Mouse (Mus musculus) retina, embryonic 14.5 days (tissue): ENCODE data around the gene 1700122O11Rik.

Experiments
- DNase-seq: peaks from one replicate; pipeline ENCODE4 v3.0.0-alpha.2; 2015; ENCODE audit warnings: low spot score

Gene 1700122O11Rik

DNA sequence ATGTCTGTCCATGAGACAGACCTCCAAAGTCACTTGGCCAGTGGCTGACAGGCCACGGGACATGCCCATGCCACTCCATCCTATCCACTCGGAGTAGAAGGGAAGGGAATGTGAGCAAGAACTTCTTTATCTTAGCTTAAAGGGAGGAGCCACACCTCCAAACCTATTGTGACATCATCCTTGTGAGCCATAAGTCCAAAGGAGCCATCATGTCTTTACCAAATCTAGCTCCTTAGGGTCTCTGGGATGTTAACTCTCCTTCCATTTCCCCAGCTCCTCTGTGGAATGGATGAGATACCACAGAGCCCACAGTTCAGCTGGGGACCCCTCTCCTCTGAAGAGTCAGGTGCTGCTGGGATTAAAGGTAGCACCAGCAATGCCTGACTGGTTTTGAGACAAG, at the start of gene 1700122O11Rik:
Gene 1700122O11Rik, minus strand, starts transcription at position 101 of the 400 bp plus-strand sequence.
- no peak for DNase-seq

DNA sequence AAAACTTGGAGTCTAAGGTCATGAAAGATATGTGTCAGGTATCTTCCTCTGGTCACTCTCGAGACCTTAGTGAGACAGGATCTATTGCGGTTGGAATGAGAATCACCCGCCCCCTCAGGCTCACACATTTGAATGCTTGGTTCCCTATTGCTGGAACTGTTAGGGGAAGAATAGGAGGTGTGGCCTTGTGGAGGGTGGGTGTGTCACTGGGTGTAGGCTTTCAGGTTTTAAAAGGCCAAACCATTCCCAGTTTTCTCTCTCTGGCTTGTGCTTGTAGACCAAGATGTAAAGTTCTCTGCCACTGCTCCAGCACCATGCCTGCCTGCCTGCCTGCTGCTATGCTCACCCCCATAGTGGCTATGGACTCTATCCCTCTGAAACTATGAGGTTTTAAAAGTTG, 42.5 kb upstream of the 1700122O11Rik start:
- no peak for DNase-seq

DNA sequence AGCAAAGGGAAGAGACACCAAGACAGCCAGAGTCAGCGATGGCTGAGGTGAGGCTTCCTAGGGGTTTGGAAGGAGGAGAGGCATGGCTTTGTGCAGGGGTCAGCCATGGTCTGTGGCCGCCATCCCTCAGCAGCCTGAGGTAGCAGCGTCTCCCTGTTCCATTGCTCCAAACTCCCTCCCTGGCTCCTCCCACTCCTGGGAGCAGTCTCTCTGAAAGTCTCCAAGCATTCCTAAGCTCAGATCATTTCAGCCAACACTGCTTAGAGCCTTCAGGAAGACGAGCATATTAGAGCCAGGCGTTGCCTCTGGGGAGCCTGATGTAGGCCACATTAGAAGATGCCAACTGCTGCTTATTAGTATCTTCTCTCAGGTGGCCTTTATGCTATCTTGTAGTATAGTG, 29.6 kb upstream of the 1700122O11Rik start:
- DNase-seq, result no peak

DNA sequence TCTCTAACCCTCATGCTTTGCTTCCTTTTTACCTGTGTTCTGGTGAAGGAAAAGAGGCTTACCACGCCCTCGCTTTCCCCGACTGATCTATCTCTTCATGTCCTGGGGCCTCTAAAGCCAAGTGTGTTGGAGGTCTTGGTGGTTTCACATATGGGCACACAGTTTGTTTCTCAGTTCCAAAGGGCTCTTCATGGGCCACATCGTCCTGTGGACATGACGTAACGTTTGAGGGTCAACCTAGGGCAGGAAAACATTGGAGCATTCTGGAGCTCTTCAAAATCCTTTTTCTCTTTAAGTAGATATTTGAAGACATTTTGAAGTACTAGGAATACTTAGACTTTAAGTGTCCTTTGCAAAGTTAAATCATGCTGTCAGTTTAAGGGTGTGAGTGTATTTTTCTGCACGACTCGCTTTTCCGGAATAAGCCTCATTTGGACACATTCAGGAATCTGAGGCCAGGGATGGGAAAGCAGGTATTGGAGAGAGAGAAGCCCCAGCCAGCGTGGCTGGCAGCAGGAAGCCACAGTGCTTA, 29.1 kb upstream of the 1700122O11Rik start:
- no peak for DNase-seq

DNA sequence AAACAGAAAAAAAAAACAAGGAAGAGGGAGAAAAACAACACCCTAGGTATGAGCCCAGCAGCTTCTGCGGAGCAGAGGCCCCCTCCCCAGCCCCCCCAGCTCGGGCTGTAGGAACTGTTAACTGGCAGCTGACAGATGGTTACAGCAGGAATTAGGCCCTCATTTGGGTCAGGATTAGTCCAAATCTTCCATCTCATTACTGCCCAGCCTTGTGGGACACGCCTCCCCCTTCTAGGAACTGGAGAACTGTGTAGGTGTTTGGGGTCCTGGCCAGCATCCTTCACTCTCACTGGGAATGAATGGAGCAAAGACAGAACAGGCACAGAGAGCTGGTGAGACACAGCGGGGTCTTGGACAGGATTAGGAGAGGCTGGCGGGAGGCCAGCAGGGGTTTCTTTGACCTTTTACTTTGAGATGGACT, 27.0 kb upstream of the 1700122O11Rik start:
- DNase-seq, result peak; percentile 47

DNA sequence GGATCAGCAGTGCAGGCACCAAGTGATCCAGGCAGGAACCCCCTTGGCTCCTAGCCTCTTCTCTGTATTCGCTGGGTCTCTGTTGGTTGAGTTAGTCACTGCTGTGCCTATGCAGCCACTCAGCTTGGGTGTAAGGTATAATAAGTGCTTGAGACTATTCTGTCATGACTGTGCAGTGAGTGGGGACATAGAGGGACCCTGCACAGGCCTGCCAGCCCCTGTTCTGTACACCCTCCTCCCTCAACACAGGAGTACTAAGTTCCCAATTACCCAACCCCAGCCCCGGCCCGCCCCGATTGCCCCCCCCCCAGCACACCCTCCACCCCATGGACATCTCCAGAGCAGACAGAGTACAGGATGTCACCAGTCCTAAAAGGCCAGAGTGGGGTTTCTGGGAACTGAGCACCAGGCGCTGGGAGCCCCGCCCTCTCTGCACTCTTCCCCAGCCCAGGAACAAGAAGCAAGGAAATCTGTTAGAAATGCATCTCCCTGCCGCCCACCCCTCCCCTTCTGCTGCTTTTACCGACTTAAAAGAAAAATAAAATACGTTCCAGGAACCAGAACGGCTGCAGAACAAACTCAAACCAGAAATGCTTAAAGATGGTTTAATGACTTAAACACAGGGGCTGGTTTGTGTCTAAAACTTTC, 26.2 kb upstream of the 1700122O11Rik start:
- no peak for DNase-seq

DNA sequence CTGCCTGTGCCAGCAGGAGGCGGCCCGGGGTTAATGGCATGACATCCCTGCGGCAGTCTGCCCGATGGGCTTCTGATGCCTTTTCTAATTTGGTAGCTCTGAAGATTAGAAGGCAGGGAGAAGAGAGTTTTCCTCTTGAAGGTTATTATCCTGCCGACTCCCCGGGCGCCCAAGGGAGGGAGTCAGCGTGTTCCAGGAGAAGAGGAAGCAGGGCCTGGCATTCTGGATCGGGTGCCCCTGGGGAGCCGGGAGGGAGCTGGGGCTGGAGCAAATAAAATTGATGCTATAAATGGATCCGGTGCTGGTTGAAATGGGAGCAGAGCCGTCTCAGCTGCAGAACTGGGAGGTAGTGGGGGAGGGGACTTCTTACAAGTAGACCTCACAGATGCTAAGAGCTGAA, 19.3 kb upstream of the 1700122O11Rik start:
- DNase-seq, result no peak

DNA sequence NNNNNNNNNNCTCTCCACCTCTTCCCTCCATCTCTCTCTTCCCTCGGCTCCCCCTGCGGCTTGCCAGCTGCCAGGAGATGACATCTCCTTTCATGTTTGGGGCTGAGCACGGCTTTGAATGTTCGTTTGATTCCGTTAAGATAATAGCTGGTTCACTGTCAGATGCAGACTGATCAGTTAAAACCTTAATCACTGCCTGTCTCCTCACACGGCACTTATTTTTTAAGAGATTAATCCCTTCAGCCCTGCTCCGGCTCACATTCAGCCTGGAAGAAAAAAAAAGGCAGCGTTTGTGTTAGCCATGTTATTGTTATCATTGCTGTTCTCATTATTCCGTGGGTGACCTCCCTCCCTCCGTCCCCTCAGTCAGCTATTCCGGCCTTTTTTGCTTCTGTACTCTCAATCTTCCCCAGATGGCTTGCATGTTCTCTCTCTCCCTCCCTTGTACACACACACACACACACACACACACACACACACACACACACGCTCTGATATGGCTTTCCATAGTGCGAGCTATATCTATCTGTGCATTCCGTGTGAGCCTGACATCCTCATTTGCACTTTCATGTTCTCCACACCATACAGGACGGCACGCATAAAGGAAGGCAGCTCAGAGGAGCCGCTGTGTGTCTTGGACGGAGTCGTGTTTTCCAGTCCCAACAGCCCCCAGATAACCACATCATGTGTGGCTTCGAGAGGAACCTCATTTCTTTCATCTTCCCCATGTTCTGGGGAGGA, 17.2 kb upstream of the 1700122O11Rik start:
- DNase-seq, result no peak

DNA sequence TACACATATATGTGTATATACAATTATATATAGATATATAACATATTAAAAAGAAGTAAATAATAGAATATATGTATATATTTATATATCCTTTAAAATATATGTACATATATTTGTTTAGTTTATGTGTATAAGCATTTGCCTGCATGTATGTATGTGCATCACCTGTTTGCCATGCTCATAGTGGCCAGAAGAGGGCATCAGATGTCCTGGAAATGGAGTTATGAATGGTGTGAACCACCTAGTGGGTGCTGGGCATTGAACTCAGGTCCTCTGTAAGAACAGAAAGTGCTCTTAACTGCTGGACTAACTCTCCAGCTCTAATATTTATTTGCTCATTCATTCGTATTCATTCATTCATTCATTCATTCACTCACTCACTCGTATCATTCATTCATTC, 15.6 kb upstream of the 1700122O11Rik start:
- DNase-seq, result no peak

DNA sequence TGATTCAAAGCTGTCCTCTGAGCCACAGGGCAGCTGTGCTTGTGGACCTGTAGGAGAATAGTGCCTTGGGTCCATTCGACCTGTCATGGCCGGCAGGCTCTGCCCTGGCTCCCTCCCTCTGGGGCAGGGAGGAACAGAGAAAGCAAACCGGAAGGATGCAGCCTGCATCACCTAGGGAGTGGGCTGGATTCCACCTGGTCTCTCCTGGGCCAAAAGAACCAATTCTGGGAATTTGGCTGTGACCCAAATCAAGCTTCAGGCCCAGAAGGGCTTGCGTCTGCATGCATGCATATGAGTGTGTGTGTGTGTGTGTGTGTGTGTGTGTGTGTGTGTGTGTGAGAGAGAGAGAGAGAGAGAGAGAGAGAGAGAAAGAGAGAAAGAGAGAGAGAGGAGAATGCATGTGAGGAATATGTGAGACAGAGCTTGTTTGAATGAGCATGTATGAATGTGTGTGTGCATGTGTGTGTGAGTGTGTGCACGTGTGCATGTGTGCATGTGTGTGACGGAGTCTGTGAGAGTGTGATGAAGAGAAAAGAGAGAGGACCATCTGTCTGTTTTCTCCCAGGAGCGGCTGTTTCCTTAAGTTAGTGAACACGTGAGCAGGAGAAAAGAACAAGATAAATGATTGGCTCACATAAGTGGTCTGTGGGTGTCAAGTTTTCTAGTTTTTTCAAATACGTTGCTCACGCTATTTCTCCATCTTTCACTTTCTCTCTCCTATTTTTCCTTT, 14.4 kb upstream of the 1700122O11Rik start:
- no peak for DNase-seq

DNA sequence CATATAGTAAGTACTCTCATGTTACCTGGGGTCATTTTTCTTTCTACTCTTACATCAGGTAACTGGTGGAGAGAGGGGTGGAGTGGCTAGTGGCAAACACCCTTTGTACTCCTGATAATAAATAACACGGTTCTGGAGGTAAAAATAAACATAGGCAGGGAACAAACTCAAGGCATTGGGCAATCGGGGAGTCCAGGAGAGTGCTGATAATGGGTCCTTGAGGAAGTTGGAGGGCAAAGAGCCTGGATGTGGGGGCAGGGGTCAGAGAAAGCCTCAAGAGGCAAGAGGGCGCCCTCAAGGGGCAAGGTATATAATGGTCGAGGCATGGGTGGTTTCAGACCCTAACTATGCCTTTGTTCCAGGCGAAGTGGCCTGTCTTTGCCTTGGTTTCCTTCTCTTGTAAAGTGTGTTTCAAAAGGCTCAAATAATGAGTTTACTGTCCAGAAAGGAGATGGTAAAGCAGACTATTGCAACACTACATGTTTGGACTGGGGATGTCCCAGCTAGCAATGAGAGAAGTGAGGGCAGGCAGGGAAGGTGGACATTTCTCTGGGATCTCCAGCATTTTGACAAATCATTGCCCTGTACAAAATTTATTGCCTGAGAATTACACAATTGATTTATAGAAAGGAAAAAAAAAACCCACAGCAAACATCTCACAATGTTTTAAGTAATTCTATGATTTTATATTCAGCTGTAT, 13.7 kb upstream of the 1700122O11Rik start:
- DNase-seq, result no peak

DNA sequence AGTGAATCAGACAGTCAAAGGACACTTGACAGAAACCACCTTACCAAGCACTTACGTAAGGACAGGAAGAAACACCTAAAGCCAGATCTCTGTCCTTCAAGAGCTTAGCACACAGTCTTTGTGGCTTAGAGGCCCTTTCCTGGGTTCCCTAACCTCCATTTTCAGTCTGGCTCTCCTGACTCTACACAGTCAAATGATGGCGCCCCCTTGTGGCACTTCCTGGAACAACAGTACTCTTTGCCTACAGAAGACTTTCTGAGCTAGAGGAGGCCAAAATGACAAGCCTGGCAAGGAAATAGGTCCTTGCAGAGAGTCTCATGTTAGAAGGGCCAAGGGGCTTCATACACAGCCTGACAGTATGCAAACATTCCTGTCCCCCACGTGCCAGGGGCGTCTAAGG, 7.5 kb upstream of the 1700122O11Rik start:
- DNase-seq, result peak; percentile 90

DNA sequence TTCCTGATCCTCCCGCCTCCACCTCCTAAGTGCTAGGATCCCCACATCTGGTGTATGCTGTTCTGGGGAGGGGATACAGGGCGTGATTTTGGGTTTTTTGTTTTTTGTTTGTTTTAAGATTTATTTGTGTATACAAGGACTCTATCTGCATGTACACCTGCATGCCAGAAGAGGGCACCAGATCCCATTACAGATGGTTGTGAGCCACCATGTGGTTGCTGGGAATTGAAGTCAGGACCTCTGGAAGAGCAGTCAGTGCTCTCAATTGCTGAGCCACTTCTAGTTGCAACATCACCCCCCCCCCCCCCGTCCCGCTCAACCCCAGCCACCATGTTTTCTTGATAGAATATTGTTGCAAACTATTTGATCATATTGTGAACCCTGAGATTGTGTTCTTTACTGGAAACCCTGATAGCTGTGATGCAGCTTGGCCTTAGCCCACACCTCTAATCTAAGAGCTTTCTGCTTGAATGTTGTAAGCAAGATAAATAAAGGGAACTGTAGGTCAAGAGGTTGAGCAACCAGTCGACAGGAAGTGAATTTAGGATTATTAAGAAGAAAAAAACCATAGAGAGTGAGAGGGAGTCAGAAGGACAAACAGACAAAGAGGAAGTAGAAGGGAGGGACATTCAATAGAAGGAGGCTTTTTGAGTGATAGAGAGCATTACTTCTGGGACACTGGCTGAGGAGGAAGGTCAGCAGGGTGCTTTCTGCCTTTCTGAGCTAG, 5.2 kb upstream of the 1700122O11Rik start:
- no peak for DNase-seq

DNA sequence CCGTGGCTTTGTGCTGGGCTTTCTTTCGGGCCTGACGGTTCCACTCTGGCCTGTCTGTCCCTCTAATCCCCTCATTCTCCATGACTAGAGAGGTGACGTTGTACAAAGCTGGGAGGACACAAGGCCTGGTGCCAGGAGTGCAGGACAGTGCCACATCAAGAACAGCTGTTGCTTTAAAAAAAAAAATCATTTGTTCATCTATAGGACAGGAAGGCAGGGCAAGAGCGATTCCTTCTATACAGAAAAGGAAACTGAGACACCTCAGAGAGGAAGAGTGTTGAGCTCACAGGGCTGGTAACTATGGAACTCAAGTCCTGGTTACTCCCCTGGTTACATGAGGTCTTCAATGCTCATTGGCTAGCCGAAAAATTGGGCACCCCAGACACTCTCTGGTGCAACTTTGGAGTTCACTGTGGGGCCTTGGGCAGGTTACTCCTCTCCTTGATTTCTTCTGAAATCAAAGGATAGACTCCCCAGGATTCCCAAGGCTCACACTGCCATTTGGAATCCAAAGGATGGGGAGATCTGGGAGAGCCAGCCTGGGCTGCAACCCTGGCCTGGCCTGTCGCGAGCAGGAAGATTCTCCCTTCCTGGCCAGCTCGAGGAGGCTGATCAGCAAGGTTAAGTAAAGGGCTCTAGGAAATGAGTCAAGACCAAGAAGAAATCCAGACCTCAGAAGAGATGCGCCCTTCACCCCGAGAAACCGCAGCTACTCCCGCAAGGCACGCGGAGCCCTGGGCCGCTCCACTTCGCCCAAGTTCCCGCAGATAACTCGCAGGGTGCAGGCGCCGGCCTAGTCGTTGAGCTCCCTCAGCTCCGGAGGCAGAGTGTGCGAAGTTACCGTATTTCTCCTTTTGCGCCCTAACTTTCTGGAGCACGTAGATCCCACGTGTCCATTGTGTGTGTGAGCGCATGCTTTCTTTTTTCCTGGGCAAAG, 3.5 kb upstream of the 1700122O11Rik start:
- DNase-seq, result peak; percentile 74

DNA sequence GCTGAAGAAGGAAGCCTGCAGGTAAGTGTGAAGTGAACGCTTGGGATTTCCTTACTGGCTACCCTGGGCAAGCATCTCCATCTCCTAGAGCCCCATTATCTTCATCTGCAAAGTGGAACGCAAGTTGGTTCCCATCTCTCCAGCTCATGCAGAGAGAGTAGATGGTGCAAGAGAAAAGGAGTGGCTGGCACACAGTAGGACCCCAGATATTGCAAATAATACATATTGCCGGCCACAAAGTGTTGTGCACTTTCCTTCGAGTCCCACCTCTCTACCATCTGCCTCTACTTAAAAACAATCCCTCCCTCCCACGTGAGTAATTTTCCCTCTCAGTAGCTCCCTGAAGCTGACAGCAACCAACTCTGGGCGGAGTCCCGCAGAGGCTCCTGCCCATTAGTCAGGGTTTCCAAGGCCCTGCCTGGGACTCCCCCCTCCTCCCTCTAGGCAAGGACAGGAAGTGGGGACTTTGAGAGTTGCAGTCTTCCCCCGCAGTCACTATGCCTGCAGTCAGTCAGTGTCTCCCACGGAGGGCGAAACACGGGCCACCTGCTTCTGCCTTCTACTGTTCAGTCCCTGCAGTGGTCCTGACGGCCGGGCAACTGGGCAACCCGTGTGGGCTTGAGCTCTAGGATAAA, 1.3 kb upstream of the 1700122O11Rik start:
- peak; percentile 80 for DNase-seq

DNA sequence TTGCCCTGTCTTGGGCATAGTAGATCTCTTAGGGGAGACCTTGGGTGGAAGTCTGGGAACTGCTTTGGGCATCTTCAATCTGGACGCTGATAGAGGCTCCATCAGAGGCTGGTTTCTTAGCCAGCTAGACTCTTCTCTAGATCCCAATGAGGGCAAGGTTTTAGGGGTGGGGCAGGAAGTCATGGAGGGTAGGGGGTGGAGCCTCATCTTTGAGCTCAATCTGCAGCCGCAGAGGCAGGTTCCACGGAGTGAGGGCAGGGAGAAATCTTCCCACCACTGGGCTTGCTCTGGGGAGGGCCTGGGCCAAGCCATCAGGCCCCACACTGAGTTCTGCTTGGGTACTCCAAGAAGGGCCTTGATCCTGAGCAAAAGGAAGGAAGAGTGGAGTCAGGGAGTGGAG, 1.2 kb downstream of the 1700122O11Rik start:
- DNase-seq, result no peak

DNA sequence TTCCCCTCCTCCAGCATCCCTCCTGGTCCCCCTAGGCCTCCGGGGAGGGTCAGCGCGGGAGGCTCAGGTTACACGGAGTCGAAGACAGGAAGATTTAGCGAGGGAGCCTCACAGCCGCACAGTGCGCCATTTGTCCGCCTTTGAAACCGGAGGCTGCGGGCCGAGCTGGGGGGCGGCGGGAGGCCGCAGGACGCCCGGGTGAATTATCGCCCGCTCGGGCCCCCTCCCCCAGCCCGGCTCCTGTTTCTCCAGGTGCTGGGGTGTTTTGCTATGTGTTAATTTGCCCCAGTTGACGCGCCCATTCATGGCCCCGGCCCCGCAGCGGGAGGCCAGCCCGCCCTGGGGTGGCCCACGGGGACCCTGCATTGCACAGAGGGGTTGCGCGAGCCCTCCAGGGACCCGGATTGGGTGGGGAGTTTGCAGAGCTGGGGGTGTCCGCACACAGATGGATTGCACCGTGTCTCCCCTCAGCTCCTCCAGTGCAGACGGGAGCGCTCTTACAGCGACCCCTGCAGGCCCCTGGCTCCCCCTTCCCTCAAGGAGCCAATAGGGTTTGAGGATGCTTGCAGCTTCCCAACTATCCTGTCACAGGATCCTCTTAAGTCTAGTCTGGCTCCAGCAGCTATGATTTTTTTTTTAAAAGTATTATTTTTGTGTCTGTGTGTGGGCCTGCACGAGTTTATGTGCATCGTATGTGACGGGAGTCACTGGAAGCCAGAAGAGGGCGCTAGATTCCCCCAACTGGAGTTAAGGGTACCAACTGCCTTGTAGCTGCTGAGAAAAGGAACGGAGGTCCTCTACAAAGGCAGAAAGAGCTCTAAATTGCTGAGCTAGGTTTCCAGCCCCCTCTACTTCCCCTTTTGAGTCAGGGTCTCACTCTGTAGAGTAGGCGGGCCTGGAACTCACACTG, 6.3 kb downstream of the 1700122O11Rik start:
- peak; percentile 74 for DNase-seq

DNA sequence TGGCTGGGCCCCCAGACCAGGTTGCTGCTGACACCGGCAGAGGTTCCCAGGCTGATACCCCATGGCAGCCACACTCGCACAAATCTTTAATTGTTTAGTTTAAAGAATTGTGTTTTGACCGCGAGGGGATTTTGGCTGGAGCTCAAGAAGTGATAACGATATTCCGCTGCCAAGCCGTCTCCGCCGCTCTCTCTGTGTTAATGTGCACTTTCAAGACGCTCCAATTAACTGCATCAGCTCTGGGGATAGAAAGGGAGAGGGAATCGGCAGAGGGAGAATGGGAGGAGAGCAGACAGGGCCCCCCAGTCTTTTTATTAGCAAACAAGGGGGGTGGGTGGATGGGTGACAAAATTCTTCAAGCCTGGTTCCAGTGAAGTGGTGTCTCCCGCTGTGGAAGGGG, 8.9 kb downstream of the 1700122O11Rik start:
- DNase-seq, result no peak

DNA sequence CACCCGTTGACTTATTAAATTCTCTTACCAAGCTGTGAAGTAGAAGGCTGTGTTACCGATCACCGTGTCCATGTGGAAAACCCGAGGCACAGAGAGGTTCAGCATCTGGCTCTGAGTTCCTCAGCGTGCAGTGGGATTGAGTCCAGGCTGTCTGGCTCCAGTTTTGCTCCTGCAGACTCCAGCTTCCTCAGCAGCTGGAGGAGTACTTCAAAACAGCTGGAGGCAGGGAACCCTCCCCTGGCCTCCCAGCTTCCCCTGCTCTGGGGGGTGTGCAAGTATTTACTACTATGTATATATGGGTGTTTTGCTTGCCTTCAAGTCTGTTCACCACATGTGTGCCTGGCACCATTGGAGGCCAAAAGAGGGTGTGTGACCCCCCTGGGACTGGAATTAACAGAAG, 9.8 kb downstream of the 1700122O11Rik start:
- DNase-seq, result no peak
